Mouse (Mus musculus): ENCODE measurements around the gene Gm21987. TPM values are rescaled to one million over a fixed set of nuclear protein-coding genes. Genes with fewer than 3 reads are reported as not detected.
A peak's percentile ranks its signal among the peaks of the same experiment; 100 is the strongest.

Gm21987 gene
- polyA plus RNA-seq, 1 experiment, result not detected

GRCm38 (mm10) chr16:38369431-38369830 is 22.6 kb downstream of the Gm21987 start:
- peaks cover 1% of the 10 kb centered on the region; the same call in 1 of the 2 replicates for H3K4me1 ChIP-seq (ENCODE audit: control insufficient read depth, insufficient read depth, low read length)
- TF ChIP-seq POLR2A (IDR thresholded peaks at IDR 0.05; ENCODE audit: borderline replicate concordance, control insufficient read depth, low read depth, low read length) (no peak), CTCF (IDR thresholded peaks at IDR 0.05; ENCODE audit: control insufficient read depth, insufficient read depth, low read length) (no peak)
- WGBS, result 86% methylated on average over 8 of the region's 8 CpGs
- no peak overlapping the region for H3K27ac ChIP-seq (ENCODE audit: control insufficient read depth, insufficient read depth, low read depth, low read length, poor library complexity)
- no peak overlapping the region for H3K4me3 ChIP-seq (replicated peaks; ENCODE audit: control insufficient read depth, low read depth, low read length)

- 89% methylated on average over 4 of the region's 4 CpGs for WGBS
- peaks cover 1% of the 10 kb centered on the region; the same call in 1 of the 2 replicates for H3K4me1 ChIP-seq (ENCODE audit: control insufficient read depth, insufficient read depth, low read length)
- H3K4me3 ChIP-seq (replicated peaks; ENCODE audit: control insufficient read depth, low read depth, low read length), result no peak overlapping the region
- TF ChIP-seq CTCF (IDR thresholded peaks at IDR 0.05; ENCODE audit: control insufficient read depth, insufficient read depth, low read length) (no peak), POLR2A (IDR thresholded peaks at IDR 0.05; ENCODE audit: borderline replicate concordance, control insufficient read depth, low read depth, low read length) (no peak)
- H3K27ac ChIP-seq (ENCODE audit: control insufficient read depth, insufficient read depth, low read depth, low read length, poor library complexity), result no peak overlapping the region
Measured at GRCm38 (mm10) chr16:38369992-38370484, 23.2 kb downstream of the Gm21987 start.

- H3K4me3 ChIP-seq (replicated peaks; ENCODE audit: control insufficient read depth, low read depth, low read length), result no peak overlapping the region
- H3K27ac ChIP-seq (ENCODE audit: control insufficient read depth, insufficient read depth, low read depth, low read length, poor library complexity), result no peak overlapping the region
- 89% methylated on average over 8 of the region's 8 CpGs for WGBS
- peaks cover 1% of the 10 kb centered on the region; the same call in 1 of the 2 replicates for H3K4me1 ChIP-seq (ENCODE audit: control insufficient read depth, insufficient read depth, low read length)
- TF ChIP-seq POLR2A (IDR thresholded peaks at IDR 0.05; ENCODE audit: borderline replicate concordance, control insufficient read depth, low read depth, low read length), result no peak
- no peak for TF ChIP-seq CTCF (IDR thresholded peaks at IDR 0.05; ENCODE audit: control insufficient read depth, insufficient read depth, low read length)
Measured at GRCm38 (mm10) chr16:38370633-38371374, 24.0 kb downstream of the Gm21987 start.

GRCm38 (mm10) chr16:38371705-38372296 is 25.0 kb downstream of the Gm21987 start:
- peak overlapping the region; percentile 74 for H3K4me3 ChIP-seq (replicated peaks; ENCODE audit: control insufficient read depth, low read depth, low read length)
- 69% methylated on average over 15 of the region's 15 CpGs for WGBS
- H3K4me1 ChIP-seq (ENCODE audit: control insufficient read depth, insufficient read depth, low read length), result peaks cover 1% of the 10 kb centered on the region; the same call in 1 of the 2 replicates
- TF ChIP-seq POLR2A (IDR thresholded peaks at IDR 0.05; ENCODE audit: borderline replicate concordance, control insufficient read depth, low read depth, low read length), result no peak
- no peak for TF ChIP-seq CTCF (IDR thresholded peaks at IDR 0.05; ENCODE audit: control insufficient read depth, insufficient read depth, low read length)
- peak overlapping the region; percentile 87 for H3K27ac ChIP-seq (ENCODE audit: control insufficient read depth, insufficient read depth, low read depth, low read length, poor library complexity)

GRCm38 (mm10) chr16:38372876-38373275 is 26.0 kb downstream of the Gm21987 start:
- Histone ChIP-seq H3K4me1 (ENCODE audit: control insufficient read depth, insufficient read depth, low read length) (peaks cover 1% of the 10 kb centered on the region; the same call in 1 of the 2 replicates), H3K27ac (ENCODE audit: control insufficient read depth, insufficient read depth, low read depth, low read length, poor library complexity) (no peak overlapping the region), H3K4me3 (replicated peaks; ENCODE audit: control insufficient read depth, low read depth, low read length) (peak overlapping the region; percentile 41)
- 85% methylated on average over 4 of the region's 4 CpGs for WGBS
- TF ChIP-seq CTCF (IDR thresholded peaks at IDR 0.05; ENCODE audit: control insufficient read depth, insufficient read depth, low read length), result no peak
- TF ChIP-seq POLR2A (IDR thresholded peaks at IDR 0.05; ENCODE audit: borderline replicate concordance, control insufficient read depth, low read depth, low read length), result no peak

- Histone ChIP-seq H3K4me3 (replicated peaks; ENCODE audit: control insufficient read depth, low read depth, low read length) (no peak overlapping the region), H3K4me1 (ENCODE audit: control insufficient read depth, insufficient read depth, low read length) (peaks cover under 1% of the 10 kb centered on the region; the same call in 1 of the 2 replicates), H3K27ac (ENCODE audit: control insufficient read depth, insufficient read depth, low read depth, low read length, poor library complexity) (no peak overlapping the region; the same call in 1 of the 2 replicates)
- WGBS, result 85% methylated on average over 10 of the region's 10 CpGs
- TF ChIP-seq CTCF (IDR thresholded peaks at IDR 0.05; ENCODE audit: control insufficient read depth, insufficient read depth, low read length) (no peak), POLR2A (IDR thresholded peaks at IDR 0.05; ENCODE audit: borderline replicate concordance, control insufficient read depth, low read depth, low read length) (no peak)
Measured at GRCm38 (mm10) chr16:38373439-38373838, 26.6 kb downstream of the Gm21987 start.

GRCm38 (mm10) chr16:38373941-38374340 is 27.1 kb downstream of the Gm21987 start:
- TF ChIP-seq POLR2A (IDR thresholded peaks at IDR 0.05; ENCODE audit: borderline replicate concordance, control insufficient read depth, low read depth, low read length), result no peak
- no peak for TF ChIP-seq CTCF (IDR thresholded peaks at IDR 0.05; ENCODE audit: control insufficient read depth, insufficient read depth, low read length)
- Histone ChIP-seq H3K4me3 (replicated peaks; ENCODE audit: control insufficient read depth, low read depth, low read length) (peak overlapping the region; percentile 49), H3K4me1 (ENCODE audit: control insufficient read depth, insufficient read depth, low read length) (no peaks in the 10 kb centered on the region; the same call in 1 of the 2 replicates), H3K27ac (ENCODE audit: control insufficient read depth, insufficient read depth, low read depth, low read length, poor library complexity) (no peak overlapping the region; the same call in 1 of the 2 replicates)
- 84% methylated on average over 16 of the region's 16 CpGs for WGBS

All from bone marrow, adult 2 months (tissue).